Mouse (Mus musculus) heart, postnatal 36 days (tissue): ENCODE measurements around the gene Hdgf. TPM values are rescaled to one million over a fixed set of nuclear protein-coding genes. Genes with fewer than 3 reads are reported as not detected.

Source experiments
- DNase-seq, 2 experiments: peaks; one replicate each; pipeline ENCODE4 v3.0.0; 2021 to 2022
- intact Hi-C: fragments of 180-260 bp; cut with DNase I; formaldehyde crosslinking; loops from one replicate; pipeline ENCODE4 v1.15.1; 2025
- total RNA-seq, 2 experiments: library from RNA; stranded (reverse); gene quantifications; 2 replicates each; pipeline ENCODE4 v1.2.3; 2021

The Hdgf gene
- total RNA-seq, 2 experiments from 2014 or later: 106 to 115 TPM

DNA sequence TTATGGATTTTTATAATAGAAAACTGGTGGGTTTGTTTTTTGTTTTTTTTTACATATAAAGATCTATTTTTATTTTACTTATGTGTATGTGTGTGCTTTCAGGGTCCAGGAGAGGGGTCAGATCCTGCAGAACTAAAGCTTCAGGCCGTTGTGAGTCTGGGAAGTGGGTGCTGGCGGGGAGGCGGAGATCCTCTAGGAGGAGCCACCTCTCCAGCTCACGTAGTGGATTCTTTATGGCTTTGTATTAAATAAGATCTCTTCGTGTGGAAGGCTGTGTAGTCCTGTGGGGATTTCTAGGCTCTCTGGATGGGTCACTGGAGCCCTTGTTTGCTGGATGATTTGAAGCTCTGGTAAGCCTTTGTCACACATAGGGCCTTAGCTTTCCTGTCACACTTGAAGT, 34.5 kb downstream of the Hdgf start:
- intact Hi-C loops: no loop called here
- DNase-seq: no peak

DNA sequence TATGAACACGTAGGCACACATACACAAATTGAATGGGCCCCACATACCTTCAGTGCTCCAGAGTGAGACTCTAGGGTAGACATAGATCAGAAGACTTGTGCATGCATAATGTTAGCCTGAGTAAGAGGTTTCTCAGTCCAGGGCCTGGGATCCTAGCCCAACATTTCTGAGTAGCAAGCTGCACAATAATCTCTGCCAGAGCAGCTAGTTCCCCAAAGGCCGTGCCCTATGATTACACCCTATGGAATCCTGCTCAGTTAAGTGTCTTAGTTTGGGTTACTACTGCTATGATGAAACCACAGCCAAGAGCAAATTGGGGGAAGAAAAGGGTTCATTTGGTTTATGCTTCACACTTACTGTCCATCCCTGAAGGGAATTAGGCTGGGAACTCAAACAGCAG, 36.4 kb downstream of the Hdgf start:
- intact Hi-C loops: no loop called here
- DNase-seq: no peak

DNA sequence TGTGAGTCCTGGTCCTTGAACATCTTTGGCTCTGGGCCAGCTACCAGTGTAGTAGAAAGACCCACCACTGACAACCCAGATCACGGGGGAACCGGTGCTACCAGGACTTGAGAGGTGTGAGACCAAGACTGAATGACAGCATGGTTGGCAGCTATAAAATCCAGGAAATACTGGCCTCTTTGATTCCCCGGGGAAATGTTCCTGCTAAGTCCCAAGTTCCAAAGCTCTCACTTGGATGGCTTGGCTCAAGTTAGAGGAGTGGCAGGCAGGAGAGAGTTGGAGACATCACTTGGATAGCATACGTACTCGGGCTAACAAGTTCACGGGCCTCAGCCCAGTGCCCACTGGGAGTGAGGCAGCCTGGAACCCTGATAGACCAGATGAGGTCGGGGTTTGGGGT, 37.5 kb downstream of the Hdgf start:
- DNase-seq: no peak
- intact Hi-C loops: no loop called here

DNA sequence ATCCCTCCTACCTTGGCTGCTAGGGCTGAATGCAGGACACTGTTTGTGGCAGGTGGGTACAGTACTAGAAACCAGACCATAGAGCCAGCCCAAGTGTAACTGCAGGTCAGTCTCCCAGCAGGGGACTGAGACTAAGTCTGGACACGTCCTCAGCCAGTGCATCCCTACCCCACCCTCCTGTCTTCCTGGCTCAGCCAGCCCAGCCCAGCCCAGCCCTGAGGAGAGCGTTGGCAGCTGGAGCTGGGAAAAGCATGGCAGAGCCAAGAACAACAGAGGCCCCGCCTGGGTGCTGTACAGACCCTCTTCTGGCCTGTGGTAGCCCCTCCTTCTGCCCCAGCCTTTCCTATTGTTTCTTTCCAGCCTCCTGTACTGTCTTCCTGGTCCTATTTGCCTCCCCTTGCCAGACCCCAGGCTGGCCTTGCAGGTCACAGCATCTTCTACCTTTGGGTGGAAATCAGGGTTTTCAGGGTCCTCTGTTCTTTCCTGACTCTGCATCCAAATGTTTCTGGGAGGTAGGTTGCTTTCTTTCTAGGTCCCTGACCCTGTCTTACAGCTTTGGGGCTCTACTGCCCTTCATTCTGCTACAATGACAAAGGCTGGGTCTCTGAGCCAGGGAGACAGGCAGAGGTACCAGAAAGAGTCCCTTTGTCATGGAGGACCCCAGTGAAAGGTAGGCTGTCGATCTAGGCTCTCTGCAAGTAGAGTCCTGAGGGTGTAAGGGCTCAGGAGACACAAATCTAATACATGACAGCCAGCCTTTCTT, 38.9 kb downstream of the Hdgf start:
- DNase-seq: peak in 1 of 2 experiments; percentile 33
- intact Hi-C loops: no loop called here

DNA sequence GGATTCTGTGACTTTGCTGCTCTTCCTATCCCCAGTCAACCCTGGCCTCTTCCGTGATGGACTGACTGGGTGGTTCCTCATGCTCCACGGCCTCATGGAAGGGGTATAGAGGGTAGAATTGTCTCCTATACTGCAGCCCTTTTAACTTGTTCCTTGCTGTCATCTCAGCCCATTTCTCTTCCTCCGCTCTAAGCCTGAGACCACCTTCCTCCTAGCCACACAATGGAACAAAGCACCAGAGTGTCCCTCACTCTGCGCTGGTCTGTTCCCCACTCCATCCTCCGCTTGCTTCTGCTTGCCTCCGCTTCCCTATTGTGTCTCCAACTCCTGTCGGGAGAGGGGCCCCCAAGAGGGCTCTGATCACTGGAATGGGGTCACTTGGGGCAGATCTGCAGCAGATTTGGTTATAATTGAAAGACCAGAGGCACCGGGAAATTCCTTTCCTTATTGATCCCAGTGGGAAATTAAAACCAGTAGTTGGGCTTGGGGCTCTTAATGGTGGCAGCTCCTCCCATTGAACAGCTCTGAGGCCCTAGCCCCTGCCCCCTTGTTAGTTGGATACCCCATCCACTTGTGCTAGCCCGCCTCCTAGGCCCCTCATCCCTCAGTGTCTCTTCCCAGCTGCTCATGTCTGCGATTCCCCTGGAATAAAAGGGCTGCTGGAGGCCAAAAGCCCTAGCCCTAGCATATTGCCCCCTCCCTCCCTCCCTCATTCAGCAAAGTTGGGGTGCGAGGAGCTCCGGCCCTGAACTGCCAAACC, 39.8 kb downstream of the Hdgf start:
- intact Hi-C loops: no loop called here
- DNase-seq: no peak

DNA sequence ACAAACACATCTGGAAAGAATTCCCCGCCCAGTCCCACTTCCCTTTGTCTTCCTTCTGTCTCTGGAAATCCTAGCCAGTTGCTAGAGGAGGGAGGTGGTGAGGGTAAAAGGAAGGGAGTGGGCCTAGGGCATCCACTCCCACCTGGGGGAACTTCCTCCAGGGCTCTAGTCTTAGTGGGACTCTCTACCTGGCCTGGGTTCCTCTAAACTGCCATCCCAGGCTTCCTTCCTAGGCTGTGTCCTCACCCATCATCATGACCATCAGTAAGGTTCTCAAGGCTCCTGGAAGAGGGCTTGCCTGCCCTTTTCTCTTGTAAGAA, 40.4 kb downstream of the Hdgf start:
- no peak for DNase-seq
- intact Hi-C loops: no loop called here

DNA sequence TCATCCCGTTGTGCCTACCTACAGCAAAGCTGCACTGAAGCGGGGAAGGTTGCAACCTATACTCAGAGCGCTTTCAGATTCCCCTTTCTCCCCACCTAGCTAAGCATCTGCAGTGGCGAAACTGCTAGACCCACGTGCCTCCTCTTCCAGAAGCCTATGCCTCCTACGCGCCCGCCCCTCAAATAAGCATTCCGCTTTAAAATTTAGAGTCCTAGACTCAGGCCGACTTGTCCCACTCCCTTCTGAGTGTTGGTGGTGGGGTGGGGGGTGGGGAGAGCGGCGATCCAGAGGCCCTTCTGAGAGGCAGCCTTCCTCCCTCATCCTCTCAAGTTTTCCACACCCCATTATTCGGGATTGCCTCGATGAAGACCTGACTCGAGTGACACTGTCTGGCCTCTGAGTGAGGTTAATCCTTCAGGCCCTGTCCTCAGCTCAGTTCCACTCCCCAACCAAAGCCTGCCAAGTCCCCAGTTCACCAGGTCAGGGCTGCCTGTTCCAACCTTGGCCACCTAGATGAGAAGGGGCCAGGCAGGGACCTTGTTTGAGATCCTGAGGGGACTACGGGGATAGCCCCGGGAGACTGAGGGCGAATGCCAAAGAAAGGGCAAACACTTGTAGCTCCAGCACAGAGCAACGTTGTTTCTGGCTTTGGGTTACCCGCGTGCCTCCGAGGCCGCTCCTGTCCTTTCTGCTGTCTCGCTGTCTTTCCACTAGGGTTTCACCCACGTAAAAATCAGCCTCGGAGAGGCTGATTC, 41.1 kb downstream of the Hdgf start:
- DNase-seq: no peak
- intact Hi-C loops: no loop called here

DNA sequence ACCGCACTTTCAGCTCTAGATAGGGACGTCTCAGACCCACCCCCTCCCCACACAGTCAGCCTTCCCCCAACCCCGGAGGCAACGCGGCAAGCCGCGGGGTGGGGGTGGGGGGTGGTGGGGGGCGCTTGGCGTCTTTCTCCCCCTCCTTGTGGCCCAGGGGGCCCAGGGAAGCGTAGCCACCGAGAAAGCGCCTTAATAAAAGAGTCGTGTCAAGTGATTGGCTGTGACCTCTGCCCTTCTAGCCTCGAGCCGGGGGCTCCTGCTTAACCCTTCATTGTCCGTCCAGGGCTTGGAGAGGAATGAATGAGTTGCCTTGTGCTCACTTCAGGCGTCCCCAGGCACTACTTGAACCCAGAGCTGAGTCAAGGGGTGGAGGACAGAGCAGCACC, 41.7 kb downstream of the Hdgf start:
- no peak for DNase-seq
- intact Hi-C loops: no loop called here

DNA sequence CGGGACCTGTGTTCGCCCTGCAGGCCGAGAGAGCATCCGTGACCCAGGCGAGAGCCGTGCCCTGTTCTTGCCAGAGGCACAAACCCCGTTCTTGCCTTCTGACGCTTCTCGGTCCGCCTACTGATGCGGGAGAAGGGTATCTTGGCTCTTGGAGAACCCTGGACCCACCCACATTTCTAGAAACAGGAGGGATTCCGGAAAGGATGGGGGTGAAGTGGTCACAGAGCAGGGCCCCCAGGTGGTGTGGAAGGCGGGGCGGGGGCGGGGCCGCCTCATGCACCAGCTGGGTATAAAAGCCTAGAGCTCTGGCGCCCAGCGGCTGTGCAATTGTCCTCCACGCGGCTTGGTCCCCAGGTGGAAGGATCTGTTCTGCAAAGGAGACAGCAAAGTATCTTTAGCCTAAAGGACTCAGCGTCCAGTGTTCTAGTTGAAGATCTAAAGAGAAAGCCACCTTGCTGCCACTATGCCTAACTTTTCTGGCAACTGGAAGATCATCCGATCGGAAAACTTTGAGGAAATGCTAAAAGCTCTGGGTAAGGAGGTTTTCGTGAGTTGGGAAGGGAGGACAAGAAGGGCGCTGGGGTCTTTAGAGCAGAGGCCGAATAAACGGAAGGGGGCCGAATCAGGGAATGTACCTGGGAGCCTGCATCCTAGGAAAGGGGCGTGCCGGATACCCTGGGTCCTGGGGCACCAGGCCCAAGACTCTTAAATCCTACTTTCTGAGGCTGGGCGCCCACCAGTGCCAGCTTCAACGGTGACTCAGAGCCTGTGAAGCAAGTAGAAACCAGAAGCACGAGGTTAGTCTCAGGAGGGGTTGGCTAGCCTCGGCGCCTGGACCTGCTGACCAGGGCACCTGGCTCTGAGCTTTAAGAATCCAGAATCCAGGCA, 42.5 kb downstream of the Hdgf start, which contains the start of gene Crabp2:
Gene Crabp2 (plus strand): TSS at position 289 of the 888 bp plus-strand sequence.
- intact Hi-C loops: no loop called here
- DNase-seq: no peak

DNA sequence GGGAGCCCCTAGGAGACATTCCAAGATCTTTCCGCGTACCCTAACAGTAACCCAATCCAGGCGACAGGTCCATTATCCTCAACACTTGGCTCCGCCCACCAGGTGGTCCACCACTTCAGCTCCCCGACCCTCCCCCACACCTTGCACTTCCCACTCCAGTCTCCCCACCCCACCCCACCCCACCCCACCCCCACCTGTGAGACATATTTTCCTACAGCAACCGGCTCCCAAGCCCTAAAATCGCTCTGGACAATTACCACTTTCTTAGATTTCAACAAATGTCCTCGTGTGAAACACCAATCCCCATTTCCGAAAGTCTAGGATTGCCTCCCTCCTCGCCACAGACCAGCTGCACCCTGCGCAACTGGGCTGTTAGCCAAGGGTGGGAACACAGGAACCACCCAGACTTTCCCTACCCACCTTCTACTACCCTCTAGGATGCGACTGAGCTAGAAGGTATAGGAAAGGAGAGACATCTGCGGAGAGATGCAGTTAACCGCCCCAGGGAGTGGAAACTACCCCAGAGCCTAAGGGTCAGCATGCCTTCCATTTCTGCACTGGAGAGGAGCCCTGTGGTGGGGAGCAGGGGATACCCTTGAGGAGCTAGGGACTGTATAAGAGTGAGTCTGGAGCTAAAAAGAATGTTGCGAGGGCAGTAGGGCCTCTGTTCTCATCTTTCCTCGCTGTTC, 43.3 kb downstream of the Hdgf start:
- intact Hi-C loops: no loop called here
- DNase-seq: no peak

DNA sequence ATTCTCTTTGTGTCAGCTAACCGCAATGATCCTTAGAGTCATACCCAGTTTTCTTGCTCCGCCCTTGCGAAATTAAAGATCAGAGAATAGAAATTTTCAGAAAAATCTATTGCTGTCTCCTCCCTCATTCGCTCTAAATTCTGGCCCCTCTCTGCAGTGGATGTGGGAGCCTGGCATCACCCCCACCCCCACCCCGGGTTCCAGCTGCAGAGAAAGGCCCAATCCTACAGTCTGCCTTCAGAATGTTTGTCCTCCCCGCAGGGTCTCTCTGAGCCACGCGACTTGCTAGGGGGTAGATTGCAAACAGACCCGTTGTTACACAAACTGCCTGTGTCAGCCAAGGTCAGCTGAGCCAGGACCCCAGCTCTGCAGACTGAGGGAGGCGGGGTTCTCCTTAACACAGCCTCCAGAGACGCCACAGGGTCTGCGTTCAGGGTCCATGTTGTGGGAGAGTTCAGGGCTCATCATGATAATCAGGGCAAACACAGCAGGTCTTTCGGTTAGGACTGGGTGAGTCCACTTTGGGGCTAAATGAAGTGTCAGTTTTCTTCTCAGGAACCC, 43.9 kb downstream of the Hdgf start:
- DNase-seq: no peak
- intact Hi-C loops: no loop called here

DNA sequence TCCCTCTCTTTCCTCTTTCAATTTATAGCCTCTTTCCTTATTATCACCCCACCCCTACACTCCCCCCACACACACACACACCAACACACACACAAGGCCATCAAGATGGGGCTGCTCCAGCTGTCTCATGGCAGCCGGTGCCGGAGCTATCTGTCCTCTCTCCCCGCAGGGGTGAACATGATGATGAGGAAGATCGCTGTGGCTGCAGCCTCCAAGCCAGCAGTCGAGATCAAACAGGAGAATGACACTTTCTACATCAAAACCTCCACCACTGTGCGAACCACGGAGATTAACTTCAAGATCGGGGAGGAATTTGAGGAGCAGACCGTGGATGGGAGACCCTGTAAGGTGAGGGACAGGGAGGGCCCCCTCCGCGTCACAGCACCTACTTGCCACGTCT, 45.8 kb downstream of the Hdgf start:
- DNase-seq: no peak
- intact Hi-C loops: no loop called here

DNA sequence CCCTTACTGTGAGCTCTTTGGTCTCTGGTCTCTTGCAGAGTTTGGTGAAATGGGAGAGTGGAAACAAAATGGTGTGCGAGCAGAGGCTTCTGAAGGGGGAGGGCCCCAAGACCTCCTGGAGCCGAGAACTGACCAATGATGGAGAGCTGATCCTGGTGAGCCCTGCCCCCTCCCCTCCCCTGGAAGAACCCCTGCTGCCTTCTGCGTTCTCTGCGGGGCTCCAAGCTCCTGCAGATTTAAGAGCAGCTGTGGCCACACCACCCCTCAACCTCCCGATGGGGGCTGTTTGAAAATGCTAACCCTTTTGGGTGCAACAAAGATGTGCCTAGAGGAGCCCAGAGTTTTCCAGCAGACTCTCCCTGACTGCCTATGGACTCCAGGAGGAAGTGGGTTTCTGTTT, 46.3 kb downstream of the Hdgf start:
- intact Hi-C loops: no loop called here
- no peak for DNase-seq

DNA sequence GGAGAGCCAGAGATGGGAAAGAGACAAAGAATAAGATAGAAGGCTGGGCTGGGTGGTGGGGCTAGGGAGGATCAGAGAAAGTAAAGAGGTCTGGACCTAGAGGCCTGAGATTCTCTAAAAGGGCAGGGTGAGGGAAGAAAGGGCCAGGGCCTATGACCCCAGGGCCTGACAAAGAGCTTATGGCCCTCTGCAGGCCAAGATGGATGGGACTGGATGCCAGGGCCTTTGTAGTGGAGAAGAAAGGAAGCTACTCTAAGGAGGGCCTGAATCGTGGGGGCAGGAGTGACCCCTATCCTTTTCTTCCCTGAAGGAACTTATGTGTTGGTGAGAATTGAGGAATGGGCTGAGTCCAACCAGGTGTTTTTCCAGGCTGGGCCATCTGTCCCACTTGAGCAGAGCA, 51.9 kb downstream of the Hdgf start:
- intact Hi-C loops: no loop called here
- no peak for DNase-seq

DNA sequence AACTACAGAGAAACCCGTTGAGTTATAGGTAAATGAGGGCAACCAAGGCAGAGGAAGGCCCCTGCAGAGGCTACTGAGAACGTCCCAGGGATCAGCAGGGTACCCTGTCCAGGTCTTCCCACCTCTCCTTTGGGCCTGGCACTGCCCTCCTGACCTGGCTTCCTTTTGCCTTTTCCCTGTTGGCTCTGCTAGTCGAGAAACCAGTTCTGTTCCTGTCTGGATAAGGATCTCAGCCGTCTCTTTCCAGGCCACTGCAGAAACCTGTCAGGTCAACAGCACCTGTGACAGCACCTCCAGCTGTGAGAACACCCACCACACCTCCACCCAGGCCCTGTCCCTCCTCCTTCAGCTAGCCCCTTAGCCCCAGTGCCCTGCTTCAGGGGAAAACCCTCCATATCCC, 52.4 kb downstream of the Hdgf start:
- no peak for DNase-seq
- intact Hi-C loops: no loop called here

DNA sequence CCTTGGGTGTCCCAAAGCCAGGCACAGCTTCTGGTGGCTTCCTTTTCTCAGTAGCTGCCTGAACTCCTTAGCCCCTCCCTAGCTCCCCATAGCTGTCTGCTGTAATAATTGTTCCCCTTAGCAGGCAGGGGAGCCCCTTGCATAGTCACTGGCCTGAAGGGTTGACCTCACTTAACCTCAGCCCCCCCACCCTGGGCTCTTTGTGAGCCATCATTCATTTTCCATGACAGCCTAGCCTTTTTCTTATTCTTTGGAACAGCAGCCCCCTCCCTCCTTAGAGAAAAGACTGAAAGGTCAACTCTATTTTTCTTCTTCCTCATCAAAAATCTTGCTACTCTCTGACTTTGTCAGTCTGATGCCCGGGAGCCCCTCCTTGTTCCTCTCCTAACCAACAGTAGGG, 52.8 kb downstream of the Hdgf start:
- no peak for DNase-seq
- intact Hi-C loops: no loop called here

DNA sequence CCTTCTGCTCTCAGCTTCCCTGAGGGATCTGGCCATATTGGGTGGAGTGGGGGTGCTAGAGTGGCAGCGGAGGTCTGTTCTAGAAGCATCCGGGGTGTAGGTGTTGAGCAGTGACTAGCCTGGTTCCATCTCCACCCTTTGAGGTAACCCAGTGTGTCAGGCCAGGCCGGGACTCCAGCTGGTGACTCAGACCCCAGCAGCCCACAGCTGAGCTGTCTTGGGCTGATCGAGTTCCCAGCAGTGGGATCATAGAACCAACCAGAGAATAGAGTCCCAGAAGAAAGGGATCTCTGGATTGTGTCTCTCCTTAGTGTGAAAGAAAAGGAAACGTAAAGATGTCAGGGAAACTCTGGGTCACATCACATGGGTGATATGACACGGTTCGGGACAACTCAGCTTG, 53.2 kb downstream of the Hdgf start:
- intact Hi-C loops: no loop called here
- DNase-seq: no peak

DNA sequence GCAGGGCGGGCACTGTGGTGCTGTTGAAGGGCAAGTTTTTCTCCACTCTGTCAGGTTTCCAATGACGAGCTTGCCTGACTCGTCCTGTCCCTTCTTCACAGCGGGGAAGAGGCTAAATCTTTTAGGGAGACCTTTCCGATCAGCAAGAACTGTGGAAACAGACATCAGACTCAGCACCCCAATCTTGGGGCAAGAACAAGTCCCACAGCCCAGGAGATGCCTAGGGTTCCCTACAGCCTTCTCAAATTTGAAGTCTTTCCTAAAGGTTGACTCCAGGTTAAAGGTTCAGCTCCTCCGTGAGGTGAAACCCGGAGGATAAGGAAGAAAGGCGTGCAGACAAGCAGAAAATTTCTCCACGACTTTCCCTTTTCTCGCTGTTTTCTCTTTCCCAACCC, 54.1 kb downstream of the Hdgf start:
- no peak for DNase-seq
- intact Hi-C loops: no loop called here

DNA sequence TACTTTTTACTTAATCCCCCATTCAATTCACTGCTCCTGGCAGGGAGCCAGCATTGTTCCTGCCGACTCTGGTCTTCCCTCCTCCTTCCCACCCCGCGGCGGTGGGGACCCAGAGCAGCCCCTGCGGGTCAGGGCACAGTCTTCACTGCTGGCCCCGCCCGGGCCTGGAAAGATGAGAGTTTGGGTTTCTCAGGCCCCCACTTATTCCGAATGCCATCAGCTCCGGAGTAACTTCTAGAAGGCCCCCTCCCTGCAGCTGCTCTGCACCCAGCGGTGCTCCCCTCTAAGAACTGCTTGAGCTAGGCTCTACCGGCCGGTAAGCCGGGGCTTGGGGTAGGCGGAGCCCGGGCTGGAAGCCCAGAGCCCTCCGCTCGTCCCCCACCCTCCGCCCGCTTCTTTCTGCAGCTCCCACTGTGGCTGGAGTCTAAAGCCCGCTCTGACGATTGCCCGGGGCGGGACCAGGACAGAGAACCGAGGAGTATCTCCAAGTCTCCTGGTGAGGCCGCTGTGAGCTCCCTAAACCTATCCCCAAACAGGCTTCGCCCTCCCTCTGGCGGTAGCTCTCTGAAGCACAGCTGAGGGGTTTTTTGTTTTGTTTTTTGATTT, 54.6 kb downstream of the Hdgf start:
- intact Hi-C loops: loop anchor here (1.0 kb wide), 1 partner anchor 25 kb away; no protein-coding TSS in a partner anchor
- DNase-seq: peak; percentile 84 to 87
